ENCODE assay signal across 32 mouse cellular contexts in genomic region chr8:79261920-79262319, GRCm38 (mm10). TPM values are rescaled to one million over a fixed set of nuclear protein-coding genes. Genes with fewer than 3 reads are reported as not detected.
"Had no signal": no experiment of that assay in that cellular context is flagged by ENCODE, and none has a peak within 500 bp of the region (broad histone marks: within the 10 kb centered on the region; RNA-seq: fewer than 3 reads in every experiment).

No protein-coding gene starts in this region.

- H3K27ac ChIP-seq: gastrocnemius, adult 2 months; heart, embryonic 10.5 days; hindbrain, embryonic 10.5 days; hindbrain, embryonic 12.5 days; hindbrain, embryonic 14.5 days; intestine, embryonic 15.5 days; layer of hippocampus, adult 2 months; left cerebral cortex, adult 2 months; limb, embryonic 10.5 days; limb, embryonic 12.5 days; liver, embryonic 13.5 days had no signal

- H3K9me3 ChIP-seq: heart, embryonic 10.5 days; intestine, embryonic 15.5 days; limb, embryonic 10.5 days; liver, embryonic 13.5 days had no signal

- H3K4me2 ChIP-seq: heart, embryonic 12.5 days; hindbrain, embryonic 12.5 days; hindbrain, embryonic 14.5 days; intestine, embryonic 15.5 days; limb, embryonic 12.5 days; liver, embryonic 11.5 days; liver, embryonic 13.5 days had no signal

- H3K4me3 ChIP-seq: gastrocnemius, adult 2 months; heart, embryonic 10.5 days; heart, embryonic 12.5 days; hindbrain, embryonic 10.5 days; hindbrain, embryonic 12.5 days; intestine, embryonic 15.5 days; layer of hippocampus, adult 2 months; left cerebral cortex, adult 2 months; limb, embryonic 10.5 days; limb, embryonic 12.5 days; liver, embryonic 13.5 days had no signal

- ATAC-seq: hindbrain, embryonic 16.5 days; inflammation-experienced regulatory T-cells, adult 6 months; intestine, embryonic 15.5 days; intestine, postnatal 0 days had no signal

- H3K36me3 ChIP-seq: heart, embryonic 10.5 days; heart, embryonic 12.5 days; intestine, embryonic 15.5 days; liver, embryonic 13.5 days had no signal

- H3K9ac ChIP-seq: heart, embryonic 12.5 days; hindbrain, embryonic 12.5 days; hindbrain, embryonic 14.5 days; intestine, embryonic 15.5 days; limb, embryonic 12.5 days; liver, embryonic 13.5 days had no signal

- H3K27me3 ChIP-seq: heart, embryonic 12.5 days; hindbrain, embryonic 12.5 days; intestine, embryonic 15.5 days; limb, embryonic 12.5 days; liver, embryonic 13.5 days had no signal

- DNase-seq: gastrocnemius, adult 2 months; gastrocnemius, postnatal 10 days; gastrocnemius, postnatal 25 days; heart, adult 18-20 months; heart, postnatal 10 days; heart, postnatal 4 days; kidney, adult 18-20 months; kidney, adult 8-10 months; kidney, postnatal 10 days; kidney, postnatal 25 days; kidney, postnatal 4 days; liver; liver, embryonic 13.5 days had no signal

- H3K4me1 ChIP-seq: heart, embryonic 10.5 days; heart, embryonic 12.5 days; hindbrain, embryonic 10.5 days; hindbrain, embryonic 12.5 days; intestine, embryonic 15.5 days; limb, embryonic 10.5 days; limb, embryonic 12.5 days; liver, embryonic 13.5 days had no signal

RNA-seq across cellular contexts. Expression of gene 1700011L22Rik, which starts 13.6 kb away (rescaled TPM):
- polyA plus RNA-seq: heart, embryonic 10.5 days; heart, embryonic 12.5 days; heart, embryonic 14.5 days; heart, embryonic 16.5 days; hindbrain, embryonic 10.5 days; hindbrain, embryonic 12.5 days; hindbrain, embryonic 14.5 days; hindbrain, embryonic 16.5 days; inflammation-experienced regulatory T-cells, adult 6 months; intestine, embryonic 15.5 days; intestine, postnatal 0 days; kidney, embryonic 14.5 days; kidney, embryonic 16.5 days; limb, embryonic 10.5 days; limb, embryonic 12.5 days; limb, embryonic 14.5 days; liver, embryonic 11.5 days; liver, embryonic 13.5 days had no signal
